Mouse (Mus musculus): ENCODE data around the gene Slit1.

Gene Slit1

DNA sequence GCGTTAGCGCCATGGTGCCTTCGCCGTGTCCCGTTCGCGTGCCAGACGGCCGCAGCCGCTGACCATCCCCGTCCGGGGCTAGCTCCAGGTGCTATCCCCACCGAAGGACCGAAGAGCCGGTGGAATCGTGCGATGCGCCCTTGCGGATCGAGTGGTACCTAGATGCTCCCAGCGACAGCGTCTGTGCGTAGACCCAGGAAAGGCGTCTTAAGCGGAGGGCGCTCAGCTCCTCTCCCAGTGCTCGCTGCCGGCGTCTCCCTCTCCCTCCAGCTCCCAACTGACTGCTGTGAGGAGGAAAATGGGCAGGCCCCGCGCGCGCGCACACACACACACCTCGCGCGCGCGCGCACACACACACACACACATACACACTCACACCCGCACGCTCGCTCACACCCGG, at the start of gene Slit1:
Gene Slit1 (minus strand): TSS at position 270 of the 400 bp plus-strand sequence.
- in situ Hi-C loops (cut with MseI, MboI): no loop called here

DNA sequence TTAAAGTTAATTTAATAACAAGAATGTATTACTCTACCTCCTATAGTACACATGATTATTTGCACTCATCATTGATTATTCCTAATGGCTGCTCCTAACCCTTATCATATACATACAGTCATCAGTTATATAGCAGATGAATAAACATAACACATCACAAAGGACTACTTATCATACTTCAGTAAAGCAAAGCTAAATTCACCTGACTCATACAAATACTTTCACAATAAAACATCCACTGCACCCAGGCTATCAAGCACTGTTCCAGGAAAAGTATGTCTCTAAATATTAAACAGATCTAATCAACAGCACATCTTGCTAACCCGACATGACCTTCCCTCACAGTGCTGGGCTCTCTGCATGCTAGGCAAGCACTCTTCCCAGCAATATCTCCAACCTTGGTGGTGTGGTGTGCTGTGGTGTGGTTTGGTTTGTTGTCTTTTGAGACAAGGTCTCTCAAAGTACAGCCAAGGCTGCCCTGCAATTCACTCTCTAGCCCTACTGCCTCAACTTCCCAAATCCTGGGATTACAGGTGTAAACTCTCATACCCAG, 49.5 kb upstream of the Slit1 start:
- in situ Hi-C loops (cut with MseI, MboI): no loop called here

DNA sequence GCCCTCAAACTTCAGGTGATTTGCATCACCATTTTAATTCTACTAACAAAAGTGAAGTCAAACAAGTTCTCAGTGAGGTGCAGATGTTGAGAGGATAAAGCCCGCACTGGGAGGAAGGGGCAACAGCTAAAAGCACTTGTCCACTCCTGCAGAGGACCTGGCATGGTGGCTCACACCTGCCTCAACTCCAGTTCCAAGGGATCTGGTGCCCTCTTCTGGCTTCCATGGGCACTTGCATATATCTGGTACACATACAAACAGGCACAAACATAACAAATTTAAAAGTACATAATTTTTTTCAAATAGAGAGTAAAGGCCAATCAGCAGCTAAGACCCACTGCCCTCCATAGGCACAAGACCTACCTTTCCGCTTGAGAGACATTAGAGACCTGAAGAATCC, 47.9 kb upstream of the Slit1 start:
- in situ Hi-C loops (cut with MseI, MboI): no loop called here

DNA sequence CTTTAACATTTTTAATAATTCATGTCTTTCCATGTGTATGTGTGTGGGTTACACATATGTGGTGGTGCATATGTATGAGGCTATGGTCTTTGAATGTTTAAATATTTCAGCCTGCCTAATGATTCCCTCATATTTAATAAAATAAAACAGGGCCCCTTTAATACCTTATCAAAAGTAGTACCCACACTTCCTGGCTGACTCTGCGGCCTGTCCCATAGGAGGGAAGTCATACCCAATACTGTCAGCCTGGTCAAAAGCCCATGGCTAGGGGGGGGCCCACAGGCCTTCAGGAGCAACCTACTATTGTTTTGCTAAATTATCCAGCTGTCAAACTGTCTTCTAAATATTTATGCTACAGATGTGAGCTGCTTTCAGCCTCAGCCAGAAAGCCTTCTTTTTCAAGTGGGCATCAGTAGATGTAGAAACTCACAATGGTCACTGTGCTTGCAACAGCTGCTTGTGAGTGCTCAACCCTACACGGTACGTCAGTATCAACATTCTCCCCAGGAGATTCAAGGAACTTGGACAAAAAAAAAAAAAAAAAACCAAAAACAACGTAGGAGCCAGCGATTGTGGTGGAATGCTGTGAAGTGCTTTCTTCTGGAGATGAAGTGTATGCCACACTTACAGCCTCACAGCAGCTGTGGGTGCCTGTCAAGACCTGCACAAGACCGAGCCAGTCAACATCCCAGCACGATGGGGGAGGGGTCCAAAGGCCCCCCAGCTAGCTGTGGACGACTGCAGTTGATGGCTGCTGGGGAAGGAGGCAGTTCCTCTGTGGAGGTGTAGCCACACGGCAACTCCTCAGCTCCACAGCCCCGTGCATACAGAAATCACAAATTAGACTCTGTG, 45.9 kb upstream of the Slit1 start:
- in situ Hi-C loops (cut with MseI, MboI): no loop called here

DNA sequence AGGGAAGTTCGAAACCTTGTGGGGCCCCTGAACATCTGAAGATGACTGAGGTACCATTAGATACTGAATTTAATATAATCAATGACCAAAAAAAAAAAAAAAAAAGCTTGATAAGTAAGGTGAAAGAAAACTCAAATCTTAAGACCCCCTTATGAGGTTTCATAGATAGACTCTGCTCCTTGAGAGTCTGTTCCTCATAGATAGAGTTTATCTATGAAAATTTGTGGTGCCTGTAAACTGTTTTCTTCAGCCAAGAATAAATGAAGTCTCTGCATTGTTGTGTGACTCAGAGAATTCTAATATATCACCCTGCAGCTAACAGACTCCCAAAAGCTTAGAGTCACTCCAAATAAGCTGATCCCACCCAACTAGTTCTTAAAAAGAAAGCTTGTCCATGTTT, 43.4 kb upstream of the Slit1 start:
- in situ Hi-C loops (cut with MseI, MboI): no loop called here

DNA sequence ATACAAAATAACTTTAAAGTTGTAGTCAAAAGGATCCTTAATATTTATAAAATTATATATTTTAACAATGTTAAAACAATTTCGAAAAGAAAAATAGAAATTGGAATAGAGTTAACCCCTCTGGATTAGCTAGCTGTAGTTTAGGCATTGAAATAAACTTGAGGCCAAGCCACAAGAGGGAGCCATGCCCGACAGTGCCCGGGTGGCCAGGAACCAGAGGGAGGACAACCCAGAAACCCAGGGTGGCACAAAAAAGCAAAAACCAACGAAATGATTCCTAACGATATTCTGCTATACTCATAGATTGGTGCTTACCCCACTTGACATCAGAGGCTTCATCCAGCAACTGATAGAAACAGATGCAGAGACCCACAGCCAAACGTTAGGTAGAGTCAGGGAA, 34.0 kb upstream of the Slit1 start:
- in situ Hi-C loops (cut with MseI, MboI): no loop called here

DNA sequence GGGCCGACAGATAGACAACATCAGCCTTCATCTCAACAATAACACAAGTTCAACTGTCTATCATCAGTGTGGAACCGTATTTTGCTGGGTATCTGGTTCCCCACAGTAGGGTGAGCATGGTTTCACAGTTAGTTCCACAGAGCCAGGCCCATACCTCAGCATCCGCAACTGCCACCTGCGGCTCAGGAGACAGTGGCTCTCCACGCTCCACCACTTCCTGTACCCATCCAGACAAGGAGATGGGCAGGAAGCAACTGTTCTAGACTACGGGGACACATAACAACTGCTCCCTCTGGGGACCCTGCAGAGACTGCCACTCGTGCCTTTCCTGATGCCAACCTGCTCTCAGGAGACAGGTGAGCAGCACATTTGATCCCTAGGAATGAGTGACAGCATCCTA, 25.2 kb upstream of the Slit1 start:
- in situ Hi-C loops (cut with MseI, MboI): no loop called here

DNA sequence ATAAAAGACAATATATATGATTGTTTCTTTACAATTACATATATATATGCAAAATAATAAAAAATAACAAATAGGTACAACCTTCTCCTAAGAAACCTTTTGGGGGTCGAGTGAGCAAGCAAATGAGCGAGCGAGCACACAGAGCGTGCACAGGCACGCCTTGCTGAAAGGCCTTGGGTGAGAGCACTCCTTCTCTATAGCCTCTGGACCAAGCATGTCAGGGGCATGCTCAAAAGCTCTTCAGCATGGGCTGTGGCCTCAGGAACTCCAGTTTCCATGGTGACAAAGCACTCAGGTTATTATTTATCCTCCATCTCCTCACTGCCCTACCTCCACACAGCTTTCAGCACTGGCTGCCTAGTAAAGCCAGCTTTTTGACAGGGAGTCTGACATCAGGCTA, 23.2 kb upstream of the Slit1 start:
- in situ Hi-C loops (cut with MseI, MboI): no loop called here

DNA sequence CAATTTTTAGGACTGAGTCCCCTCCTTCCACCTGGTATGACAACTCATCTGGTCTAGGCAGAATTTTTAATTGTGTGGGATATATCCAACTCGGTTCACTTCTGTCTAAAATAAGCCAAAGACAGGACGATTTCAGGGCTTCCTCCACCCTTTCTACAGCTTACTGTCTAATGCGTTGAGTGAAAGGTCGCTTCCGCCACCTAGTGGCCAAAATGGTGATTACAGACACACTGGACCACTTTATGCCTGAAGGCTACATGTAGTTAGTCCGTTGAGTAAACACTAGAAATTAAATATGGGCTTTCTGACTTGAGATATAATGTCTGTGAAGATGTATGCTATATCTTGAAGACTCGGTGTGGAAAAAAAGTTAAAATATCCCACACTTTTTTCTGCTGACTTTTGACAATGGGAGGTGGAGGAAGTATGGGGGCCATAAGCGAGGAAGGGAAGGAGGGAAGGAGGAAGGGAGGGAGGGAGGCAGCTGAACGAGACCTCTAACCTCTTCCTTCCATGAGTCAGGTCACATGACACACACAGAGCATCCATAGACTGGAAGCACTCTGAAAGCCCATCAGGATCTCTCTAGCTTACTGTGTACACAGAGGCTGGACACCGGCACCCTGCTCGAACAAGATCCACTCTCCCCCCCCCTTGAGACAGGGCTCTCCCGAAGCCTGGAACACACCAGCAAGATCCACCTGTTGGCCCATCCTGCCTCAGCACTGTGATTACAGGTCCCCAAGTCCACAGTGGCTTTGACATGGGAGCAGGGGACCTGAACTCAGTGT, 20.6 kb upstream of the Slit1 start:
- in situ Hi-C loops (cut with MseI, MboI): loop anchor here in 1 of 2 experiments (5.0 kb wide), 1 partner anchor 107 kb away; no protein-coding TSS in a partner anchor

DNA sequence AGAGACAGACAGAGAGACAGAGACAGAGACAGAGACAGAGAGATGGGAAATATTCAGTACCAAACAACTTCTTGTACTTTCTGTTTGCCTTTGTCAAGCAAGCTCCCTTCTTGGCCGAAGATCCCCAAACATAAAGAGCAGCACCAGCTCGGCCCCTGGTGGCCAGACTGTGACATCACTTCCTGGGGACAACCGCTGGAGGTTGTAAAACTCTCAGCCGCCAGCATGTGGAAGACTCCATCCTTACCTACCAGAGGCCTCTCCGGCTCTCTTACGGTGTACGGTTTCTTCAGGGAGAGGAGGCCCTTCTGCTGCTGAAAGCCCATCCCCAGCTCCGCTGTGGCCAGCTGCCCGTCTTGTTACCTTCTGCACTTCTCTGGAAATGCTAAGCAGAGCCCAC, 18.1 kb upstream of the Slit1 start:
- in situ Hi-C loops (cut with MseI, MboI): loop anchor here in 1 of 2 experiments (5.0 kb wide), 1 partner anchor 104 kb away; no protein-coding TSS in a partner anchor

DNA sequence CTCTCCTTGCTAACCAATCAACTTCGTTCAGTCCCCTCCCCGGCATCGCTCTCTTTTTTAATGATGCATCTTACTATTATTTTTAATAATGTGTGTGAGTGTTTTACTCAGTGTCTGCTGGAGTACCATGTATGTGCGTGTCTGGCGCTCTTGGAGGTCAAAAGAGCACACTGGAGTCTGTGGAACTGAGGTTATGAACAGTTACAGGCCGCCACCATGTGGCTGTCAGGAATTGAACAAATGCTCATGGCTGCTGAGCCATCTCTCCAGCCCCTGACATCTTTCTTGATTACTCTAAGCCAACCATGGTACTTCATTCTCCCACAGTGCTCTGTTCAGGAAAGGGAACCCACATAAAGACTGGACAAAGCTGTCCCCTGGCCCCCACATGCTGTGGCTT, 16.3 kb upstream of the Slit1 start:
- in situ Hi-C loops (cut with MseI, MboI): loop anchor here (5.0 kb wide), 2 partner anchors 97 to 102 kb away; no protein-coding TSS in a partner anchor

DNA sequence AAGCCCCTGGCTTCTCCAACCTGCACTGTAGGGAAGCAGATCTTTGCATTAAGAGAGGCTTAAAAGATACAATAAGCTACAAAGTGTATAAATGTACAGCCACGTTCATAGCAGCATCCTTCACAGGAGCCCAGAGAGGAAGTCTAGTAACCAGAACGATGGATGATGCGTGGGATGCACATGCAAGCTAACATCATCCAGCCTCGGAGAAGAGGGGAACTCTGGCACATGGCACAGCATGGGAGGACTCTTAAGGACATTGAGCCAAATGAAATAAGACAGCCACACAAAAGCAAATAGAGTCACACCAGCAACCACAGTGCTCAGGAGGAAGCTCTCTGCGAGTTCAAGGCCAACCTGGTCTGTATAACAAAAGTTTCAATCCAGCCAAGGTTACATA, 15.8 kb upstream of the Slit1 start:
- in situ Hi-C loops (cut with MseI, MboI): loop anchor here in 1 of 2 experiments (5.0 kb wide), 1 partner anchor 97 kb away; no protein-coding TSS in a partner anchor

DNA sequence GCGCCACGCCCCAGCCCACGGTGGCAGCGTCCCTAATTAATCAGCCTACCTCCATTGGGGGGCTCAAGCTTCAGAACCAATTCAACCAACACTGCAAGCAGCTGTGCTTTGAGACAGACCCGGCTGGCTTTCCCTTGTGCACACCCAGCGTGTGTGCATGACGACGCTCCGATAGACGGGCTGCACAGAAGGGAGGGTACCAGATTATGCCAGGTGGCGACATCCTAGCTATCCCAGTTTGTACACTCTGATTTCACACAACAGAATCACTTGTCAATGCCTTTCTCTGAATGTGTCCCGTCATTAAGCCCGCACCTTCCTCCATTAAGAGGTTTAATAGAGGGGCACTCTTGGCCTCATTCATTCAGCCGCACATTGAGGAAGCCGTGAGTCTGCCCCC, 11.3 kb upstream of the Slit1 start:
- in situ Hi-C loops (cut with MseI, MboI): loop anchor here in 1 of 2 experiments (5.0 kb wide), 1 partner anchor 92 kb away; no protein-coding TSS in a partner anchor

DNA sequence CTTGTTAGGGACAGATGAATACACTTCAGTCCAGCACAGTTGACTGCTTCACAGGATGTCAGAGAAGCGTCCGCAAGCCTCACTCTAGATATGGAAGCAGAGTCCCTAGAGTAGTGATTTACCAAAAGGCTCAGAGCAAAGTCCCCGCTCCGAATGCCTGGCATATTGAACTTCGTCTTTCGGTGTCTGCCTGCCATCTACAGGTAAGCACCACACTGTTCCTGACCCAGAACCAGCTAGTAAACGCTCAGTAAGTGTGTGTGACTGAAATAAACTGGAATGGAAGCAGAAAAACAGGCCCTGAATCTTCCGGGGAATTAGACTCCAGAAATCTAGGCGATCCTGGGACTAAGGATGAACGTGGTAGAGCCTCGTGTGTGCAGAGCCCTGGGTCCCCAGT, 8.4 kb upstream of the Slit1 start:
- in situ Hi-C loops (cut with MseI, MboI): no loop called here

DNA sequence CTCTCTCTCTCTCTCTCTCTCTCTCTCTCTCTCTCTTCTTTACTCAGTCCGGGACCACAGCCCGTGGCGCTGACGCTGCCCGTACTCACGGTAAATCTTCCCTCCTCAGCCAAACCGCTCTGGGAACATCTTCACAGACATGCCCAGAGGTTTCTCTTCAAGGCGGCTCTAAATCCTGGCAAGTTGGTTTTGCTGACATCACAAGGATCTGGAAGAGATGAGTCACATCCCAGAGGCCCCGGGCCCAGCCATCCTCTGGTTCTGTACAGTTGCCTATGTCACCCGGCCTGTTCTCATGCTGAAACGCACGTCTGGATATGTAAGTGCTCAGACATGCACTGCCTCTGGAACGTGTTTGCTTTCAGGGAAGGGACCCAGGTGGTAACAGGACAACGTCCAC, 4.0 kb upstream of the Slit1 start:
- in situ Hi-C loops (cut with MseI, MboI): no loop called here

DNA sequence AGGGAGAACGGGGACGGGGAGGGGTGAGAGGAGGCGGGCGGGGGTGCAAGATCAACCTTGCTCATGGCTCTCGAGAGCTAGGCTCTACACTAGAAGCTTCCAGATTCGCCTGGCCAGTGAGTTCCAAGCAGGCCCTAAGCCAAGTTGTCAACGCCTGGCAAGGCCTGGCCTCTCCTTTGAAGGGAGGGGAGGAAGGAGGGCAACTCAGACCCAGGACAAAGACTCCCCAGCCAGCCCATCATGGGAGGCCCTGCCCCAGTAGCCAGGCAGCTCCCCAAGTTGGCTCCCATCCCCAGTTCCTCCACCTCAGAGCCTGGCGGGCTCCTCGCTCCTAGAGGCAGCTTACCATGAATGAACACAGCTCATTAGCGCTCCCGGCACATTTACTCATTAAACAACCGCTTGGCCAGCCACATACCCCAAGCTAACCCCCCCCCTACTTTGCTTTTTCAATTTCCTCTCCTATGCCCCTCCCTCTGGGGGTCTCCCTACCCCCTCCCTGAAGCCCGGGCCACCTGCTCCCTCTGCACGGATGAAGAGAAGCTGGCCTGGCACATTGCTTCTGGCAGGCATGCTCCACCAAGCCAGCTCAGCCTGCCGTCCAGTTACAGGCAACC, 2.6 kb upstream of the Slit1 start:
- in situ Hi-C loops (cut with MseI, MboI): no loop called here

DNA sequence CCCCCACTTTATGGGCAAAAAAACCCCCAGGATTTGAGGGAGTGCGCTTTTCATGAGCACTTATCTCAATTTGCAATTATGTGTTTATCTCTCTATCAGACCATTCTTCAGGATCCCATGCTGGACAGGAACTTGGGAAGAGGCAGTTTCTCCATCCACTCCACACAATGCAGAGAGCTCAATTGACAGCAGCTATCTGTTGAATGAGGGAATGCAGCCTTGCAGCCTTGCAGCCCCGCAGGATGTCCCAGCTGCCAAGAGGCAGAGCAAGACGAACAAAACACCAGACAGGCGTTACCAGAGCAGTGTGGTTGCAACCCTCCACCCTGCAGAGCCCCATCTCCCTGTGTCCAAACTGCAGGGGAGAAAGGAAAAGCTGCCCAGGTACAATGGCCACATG, 4.6 kb downstream of the Slit1 start:
- in situ Hi-C loops (cut with MseI, MboI): no loop called here

DNA sequence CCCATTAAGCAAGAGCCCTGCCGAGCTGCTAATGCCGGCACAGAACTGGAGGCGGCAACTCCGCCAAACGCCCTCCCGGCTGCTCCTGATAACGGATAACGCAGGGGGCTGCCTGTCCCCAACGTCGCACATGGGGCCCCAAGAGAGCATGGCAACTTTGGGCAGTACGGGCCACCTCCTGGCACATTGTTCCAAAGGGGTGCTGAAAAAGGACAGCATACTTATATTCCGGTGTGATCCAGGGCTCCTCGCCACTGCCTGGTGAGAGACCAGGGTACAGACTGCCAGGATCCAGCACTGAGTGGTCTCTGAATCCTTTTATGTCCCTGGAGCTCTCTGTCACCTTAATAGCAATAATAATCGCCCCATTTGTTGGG, 5.0 kb downstream of the Slit1 start:
- in situ Hi-C loops (cut with MseI, MboI): no loop called here

DNA sequence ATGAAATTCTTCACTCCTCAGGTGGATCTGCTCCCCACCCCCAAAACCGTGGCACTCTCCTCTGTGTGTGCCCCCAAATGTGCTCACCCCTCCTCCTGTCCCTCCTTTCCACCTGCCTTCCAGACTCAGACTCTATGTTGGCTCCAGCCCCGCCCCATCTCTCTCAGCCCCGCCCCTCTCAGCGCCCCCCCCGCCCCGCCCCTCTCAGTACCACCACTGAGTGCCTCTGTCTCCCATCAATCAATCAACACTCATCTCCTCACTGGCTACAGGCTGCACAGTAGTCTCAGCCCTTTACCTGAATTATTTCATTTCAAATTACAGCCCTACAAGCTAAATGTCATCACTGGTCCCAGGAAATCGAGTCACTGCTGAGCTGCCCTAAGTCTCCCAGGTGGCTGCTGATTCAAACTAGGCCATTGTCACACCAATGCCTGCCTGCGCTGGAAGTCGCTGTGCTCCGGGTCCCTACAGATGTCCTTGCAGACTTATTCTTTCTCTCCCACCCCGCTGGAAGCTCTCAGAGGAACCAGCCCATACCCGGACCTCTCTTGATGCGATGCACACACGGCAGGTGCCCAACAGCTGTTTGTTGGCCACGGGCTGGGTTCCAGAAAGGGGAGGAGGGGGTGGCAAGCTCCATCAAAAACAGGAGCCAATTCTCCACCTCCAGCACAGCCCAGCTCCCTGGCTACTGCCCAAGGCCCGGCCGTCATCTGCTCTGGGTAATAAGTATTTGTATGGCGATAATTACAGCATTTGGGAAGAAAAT, 5.6 kb downstream of the Slit1 start:
- in situ Hi-C loops (cut with MseI, MboI): no loop called here

DNA sequence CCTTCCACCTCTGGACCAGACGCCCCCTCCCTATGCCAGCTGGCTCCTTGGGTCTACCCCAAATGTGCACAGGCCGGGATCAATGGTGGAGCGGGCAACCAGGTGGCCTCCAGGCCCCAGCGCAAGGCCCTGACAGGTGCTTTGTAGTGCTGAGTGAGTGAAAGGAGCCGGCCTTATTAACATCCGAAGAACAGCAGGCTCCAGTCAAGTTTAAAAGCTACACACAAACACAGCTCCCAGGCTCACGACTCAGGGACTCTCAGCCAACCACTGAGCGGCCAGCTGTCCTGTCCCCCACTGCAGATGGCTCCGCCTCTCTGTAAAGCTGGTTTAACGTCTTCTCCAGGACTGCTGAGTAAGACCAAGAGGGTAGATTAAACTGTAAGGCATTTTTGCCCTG, 8.8 kb downstream of the Slit1 start:
- in situ Hi-C loops (cut with MseI, MboI): no loop called here

DNA sequence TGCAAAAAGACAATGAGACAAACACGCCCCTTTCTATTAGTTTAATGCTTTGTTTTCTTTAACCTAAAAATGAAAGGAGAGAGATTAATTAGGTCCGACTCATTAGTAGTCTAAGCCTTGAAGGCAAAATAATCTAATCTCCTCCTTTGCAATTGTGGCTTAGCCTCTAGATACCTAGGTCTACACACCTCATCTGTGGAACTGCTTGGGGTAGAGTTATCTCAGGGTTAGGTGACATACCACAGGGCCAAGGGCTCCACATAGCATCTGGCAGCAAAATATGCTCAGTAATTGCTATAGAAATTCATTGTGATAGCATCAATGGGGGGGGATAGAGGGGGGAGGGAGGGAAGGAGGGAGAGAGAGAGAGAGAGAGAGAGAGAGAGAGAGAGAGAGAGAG, 18.0 kb downstream of the Slit1 start:
- in situ Hi-C loops (cut with MseI, MboI): no loop called here

Measured in mouse trophoblast stem cell (cell line).